Mouse (Mus musculus) hindlimb bud, embryonic 11.5 days (tissue): ENCODE data around the gene Acacb.

Experiments
- DNase-seq: peaks from one replicate; pipeline ENCODE4 v3.0.0-alpha.2; 2012; ENCODE audit warnings: low read depth, low spot score; ENCODE audit errors: extremely low spot score

Gene Acacb

DNA sequence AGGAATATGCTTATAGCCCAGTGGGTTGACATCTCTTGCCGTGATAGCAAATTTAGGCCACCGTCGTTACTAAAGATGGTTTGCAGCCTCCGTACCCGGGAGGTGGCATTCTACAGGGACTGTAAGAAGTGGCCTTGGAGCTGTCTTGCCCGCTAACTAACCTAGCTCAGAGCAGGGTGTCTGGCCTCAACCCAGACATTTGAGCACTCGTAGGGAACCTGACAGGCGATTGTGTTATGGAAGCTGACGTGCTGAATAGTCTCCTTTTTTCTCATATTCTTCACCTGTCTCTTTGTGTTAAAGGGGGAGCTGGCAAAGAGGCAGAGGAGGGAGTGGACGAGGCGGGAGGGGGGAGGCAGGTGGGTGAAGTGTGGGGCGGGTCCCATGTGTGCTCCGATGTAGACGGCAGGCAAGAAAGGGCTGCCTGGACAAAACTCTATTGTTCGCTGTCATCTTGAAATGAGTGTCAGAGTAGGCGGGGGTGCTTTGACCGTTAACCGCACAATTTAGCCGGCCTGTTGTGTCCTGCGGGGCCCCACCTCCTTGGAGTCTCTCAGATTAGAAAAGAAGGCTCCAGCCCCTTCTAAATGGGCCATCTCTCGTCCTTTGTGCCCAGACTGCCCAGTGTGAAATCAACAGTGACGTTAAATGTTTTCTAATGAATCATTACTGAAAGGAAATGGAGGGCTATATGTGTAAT is 153.0 kb downstream of the Acacb start:
- no peak for DNase-seq

DNA sequence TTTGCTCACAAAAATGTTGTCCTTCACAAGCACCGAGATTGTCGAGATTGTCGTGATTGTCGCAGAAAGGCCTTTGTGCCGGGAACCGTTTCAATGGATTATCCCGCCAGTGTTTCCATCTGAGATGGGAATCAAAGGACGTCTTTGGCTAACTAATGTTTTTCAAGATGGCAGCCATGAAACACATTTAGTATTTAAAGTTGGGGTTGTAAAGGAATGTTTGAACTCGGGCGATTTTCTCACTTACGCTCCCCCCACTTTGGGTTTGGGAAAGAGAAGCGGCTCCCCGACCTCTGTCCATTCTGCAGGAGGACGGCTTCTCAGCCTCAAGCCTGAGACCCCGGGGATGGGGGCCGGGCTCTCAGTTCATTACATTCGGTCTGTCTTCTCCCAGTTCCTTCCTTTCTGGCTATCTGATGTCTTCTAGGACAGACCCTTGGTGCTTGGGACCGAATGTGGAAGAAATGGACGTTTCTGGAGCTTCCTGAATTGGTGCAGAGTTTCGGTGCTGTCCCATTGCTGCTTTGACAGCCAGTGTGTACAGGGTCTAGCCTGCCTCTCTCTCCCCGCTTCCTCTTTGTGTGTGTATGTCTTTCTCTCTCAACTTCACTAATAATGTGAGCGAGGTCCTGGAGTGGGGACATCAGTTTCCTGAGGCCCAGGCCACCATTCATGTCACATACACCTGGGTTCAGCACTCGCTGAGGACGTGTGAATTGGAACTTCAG is 153.7 kb downstream of the Acacb start:
- no peak for DNase-seq
